Mouse (Mus musculus): Measurements from ENCODE around the gene Tas2r143.

DNA sequence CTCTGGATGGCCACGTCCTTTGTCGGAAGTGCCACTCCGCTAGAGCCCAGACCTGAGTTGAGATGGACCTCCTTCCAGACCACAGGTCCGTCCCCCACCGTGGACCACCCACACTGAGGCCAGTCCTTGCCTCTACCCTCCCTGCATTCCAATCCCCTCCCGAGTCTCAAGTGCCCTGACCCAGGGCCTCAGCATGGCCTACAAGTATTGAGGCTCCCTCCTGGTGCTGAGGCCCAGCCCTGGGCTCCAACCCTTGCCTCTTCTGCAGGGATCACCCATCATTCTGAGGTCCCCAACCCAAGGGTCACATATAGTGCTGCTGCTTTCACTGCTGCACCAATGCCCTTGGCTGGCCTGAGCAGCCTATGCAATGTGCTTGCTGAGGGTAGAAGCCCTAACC lies 42.1 kb upstream of the Tas2r143 start:
- TF ChIP-seq CTCF (IDR thresholded peaks at IDR 0.05; ENCODE audit: low read depth) (no peak), EP300 (optimal IDR thresholded peaks at IDR 0.05) (no peak)
